Mouse (Mus musculus): ENCODE results near the gene Pias3.
A peak's percentile ranks its signal among the peaks of the same experiment; 100 is the strongest.
"Not testable (repeated sequence)": the region's sequence is repeated elsewhere in the genome, so short reads cannot be mapped to it uniquely, and the experiment has no call there.

Gene Pias3

GRCm38 (mm10) chr3:96686057-96686456, 10.1 kb upstream of the Pias3 start:
- not testable (repeated sequence) for DNase-seq

- DNase-seq = no peak
Measured at GRCm38 (mm10) chr3:96688854-96689253, 7.3 kb upstream of the Pias3 start.

DNA sequence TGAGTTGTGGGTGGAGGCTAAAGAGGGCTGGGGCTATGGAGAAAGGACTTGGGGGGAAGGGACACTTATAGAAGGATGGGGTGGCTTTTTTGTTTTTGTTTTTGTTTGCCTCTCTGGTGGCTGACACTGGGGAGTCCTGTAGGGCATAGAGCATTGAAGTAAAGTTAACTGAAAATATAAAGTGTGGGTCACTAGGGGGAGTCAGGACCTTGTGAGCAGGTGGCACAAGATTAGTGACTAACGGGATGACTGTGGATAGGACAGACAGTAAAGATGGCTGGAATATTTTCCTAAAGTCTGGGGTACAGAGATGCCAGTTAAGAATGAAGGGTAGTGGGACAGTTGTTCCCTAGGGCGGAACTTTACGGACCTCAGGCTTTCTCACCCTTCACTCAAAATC, 5.9 kb upstream of the Pias3 start:
- DNase-seq = no peak

DNA sequence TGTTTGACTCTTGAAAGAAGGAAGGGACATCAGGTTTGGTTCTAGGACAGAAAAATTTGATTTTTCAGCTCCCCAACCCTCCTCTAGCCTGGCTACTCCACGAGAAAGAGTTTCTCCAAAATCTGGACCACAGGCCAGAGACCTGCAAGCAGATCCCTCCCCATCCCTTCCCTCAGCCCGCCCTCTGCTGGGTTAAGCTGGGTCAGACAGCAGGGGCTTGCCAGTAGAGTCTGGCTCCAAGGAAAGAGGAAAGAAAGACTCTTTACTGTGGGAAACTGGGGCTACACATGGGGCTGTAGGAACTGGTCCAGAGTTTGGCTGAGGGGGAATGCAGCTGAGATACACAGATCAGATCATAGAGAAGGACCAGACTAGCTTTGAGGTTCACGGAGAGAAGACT, 3.7 kb upstream of the Pias3 start:
- DNase-seq = no peak

DNA sequence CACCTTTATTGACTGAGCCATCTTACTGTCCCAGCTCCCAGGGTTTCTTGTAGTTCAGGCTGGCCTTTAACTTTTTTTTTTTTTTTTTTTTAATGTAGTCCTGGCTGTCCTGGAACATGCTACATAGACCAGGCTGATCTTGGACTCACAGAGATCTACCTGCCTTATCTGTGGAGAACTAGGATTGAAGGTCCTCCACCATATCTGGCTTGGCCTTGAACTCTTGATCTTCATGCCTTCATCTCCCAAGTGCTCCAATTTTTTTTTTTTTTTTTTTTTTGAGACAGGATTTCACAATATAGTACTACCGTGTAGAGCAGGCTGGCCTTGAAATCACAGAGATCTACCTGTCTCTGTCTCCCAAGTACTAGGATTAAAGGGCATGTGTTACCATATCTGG, 2.6 kb upstream of the Pias3 start:
- no peak for DNase-seq

DNA sequence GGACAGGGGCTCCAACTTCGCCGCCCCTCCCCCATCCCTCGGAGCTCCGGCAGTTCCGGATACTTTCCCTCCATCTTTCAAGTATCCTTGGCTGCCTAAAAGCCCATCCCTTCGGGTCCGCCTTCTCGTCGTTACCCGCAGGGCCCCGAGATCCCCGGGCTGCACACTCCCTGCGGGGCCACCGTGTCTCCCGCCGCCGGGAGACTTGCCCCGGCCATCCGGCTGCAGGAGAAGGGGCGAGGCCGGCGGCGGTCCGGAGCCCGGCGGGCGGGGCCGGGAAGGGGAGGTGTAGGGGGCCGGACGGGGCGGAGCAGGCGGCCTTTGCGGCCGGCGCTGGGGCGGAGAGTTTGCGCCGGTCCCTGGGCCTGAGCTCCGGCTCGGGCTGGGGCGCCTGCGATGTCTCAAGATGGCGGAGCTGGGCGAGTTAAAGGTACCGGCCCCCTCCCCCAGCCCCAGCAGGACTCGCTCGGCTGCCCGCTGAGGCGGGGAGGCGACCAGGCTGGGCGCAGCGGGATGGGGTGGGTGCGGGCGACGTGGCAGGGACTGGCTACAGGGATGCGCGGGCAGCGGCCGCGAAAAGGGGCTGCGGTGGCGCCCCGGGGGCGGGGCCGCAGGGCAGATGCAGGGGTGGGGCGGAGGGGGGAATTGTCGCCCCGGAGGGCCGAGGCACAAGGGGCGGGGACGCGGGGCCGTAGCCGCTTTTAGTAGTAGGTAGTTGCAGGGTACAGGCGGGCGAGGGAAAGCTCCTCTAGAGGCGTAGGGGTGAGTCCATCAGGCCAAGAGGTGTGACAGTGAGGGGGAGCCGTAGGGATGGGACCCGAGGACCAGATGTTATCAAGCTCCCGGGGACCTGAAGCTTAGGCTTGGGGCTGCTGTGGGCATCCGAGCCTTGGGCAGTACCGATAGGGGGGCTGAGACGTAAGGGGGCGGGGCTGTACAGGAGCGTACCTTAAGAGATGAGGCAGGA, 865 bp downstream of the Pias3 start:
- DNase-seq = peak; percentile 90

- no peak for DNase-seq
Measured at GRCm38 (mm10) chr3:96698993-96699690, 3.0 kb downstream of the Pias3 start.

GRCm38 (mm10) chr3:96700376-96700775, 4.2 kb downstream of the Pias3 start:
- no peak for DNase-seq

GRCm38 (mm10) chr3:96701003-96701402, 4.8 kb downstream of the Pias3 start:
- DNase-seq = no peak

- no peak for DNase-seq
Measured at GRCm38 (mm10) chr3:96704778-96705177, 8.6 kb downstream of the Pias3 start.

GRCm38 (mm10) chr3:96706217-96706616, 10.0 kb downstream of the Pias3 start:
- DNase-seq = no peak

DNA sequence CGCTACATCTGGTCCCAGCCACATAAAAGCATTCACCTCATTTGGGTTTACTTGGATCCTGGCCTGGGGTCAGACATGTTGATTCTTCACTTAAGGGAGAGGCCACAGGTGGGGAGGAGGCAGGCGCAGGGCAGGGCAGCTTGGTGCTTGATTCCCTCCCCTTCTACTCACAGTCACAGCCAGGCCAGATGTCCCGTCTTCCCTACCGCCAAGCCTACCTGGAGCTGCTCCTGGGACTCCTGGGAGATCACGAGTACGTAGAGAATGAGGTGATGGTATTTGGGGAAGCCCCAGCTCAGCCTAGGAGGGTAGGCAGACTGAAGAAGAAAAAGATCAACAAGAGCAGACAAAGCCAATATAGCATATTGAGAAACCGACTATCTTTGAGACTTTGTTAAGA, 10.8 kb downstream of the Pias3 start:
- no peak for DNase-seq

- peak; percentile 60 to 78 for DNase-seq
Measured at GRCm38 (mm10) chr3:96707903-96708683, 11.9 kb downstream of the Pias3 start, which contains the start of gene Nudt17. Nudt17 (minus strand) TSS chr3:96708562.

DNA sequence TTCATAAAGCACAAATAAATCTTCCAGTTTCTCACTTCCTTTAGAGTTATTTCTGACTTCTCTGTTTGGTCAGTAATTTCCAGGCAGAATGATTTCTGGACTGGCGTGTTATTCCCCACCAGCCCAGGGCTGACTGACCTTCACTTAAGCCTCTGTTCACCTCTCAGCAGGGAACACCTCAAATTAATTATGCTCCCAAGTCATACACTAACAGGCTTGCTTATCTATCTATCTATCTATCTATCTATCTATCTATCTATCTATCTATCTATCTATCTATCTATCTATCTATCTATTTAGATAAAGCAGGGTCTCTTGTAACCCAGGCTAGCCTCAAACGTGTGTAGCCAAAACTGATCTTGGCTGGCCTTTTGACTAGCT, 12.5 kb downstream of the Pias3 start:
- no peak for DNase-seq

- DNase-seq = no peak
Measured at GRCm38 (mm10) chr3:96714286-96714685, 18.1 kb downstream of the Pias3 start.

DNA sequence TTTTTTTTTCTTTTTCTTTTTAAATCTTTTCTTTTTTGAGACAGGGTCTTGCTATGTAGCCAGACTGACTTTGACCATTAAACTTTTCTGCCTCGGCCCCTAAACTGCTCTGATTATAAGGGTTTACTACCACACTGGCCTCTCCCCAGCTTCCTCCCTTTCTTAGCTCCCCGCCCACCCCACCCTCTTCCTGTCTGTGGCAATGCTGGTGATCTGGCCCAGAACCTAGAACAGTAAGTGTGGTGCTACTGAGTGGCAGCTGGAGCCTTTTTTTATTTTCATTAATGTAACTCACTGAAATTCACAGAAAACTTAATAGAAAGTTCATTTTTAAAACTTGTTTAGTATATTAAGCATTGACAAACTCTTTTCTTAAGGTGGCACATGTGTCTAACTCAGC, 19.7 kb downstream of the Pias3 start:
- no peak for DNase-seq

DNA sequence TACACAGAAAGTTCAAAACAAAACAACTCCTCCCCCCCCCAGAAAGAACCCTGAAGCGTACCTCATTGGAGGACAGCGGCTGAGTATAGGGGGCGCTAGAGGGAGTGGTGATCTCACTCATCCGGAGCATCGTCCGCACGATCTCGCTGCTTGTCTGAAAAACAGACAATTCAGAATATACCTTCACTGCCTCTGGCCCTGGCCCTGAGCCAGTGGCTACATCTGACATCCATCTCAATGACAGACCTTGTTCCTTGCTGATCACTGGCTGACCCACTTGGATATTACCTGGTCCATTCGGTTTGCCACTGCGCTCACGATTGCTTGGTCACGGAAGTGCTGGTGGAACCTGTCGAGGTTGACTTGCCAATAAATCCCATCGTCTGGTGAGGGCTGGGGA, 23.0 kb downstream of the Pias3 start:
- peak in 1 of 2 experiments; percentile 35 for DNase-seq

GRCm38 (mm10) chr3:96727343-96727827, 31.2 kb downstream of the Pias3 start, which contains the start of the genes Polr3c and Rnf115:
Polr3c (minus strand) TSS chr3:96727628.
Rnf115 (plus strand) TSS chr3:96727664.
- DNase-seq = peak; percentile 97

- DNase-seq = no peak
Measured at GRCm38 (mm10) chr3:96727828-96728633, 31.8 kb downstream of the Pias3 start.

DNA sequence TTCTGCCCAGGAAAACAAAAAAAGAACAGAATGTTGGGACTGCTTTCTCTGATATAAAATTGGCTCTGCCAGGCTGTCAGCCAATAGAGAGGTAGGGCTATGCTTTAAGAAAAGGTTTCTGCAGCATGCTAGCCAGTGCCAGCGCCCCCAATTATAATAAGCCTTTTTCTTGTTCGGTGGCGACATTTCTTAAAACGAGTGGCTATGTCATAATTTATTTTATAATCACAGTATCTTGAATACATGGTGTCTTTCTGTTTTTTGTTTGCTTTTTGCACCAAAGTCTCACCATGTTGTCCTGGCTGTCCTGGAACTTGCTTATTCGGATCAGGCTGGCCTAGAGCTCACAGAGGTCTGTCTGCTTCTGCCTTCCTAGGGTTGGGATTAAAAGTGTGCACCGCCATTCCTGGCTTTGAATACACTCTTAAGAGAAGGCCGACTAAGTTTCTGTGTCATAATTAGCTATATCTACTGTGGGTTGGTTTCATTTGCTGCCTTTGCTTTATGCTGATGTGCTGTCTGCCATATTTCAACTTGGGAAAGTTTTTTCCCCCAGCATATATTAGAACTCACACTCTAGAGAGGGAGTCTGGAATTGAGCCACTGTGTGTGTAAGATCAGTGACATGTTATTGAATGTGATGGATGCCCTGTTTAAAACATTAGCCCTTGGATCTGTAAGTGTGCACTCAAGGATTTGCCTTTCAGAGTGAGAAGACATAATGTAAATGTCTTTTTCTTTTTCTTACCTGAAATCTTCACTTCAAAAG, 32.6 kb downstream of the Pias3 start:
- DNase-seq = no peak

- DNase-seq = no peak
Measured at GRCm38 (mm10) chr3:96729403-96729784, 33.2 kb downstream of the Pias3 start.

Data from kidney, adult 8-10 months (tissue).